Mouse (Mus musculus): Measurements from ENCODE around the gene Usp15. TPM values are rescaled to one million over a fixed set of nuclear protein-coding genes. Genes with fewer than 3 reads are reported as not detected.
A peak's percentile ranks its signal among the peaks of the same experiment; 100 is the strongest.
"Not testable (repeated sequence)": the region's sequence is repeated elsewhere in the genome, so short reads cannot be mapped to it uniquely, and the experiment has no call there.

Usp15 gene
- polyA plus RNA-seq (2015; fragmentation: Nextera tagmentation; extraction: Ambion mirVana): 58.9 and 59.2 TPM in 2 replicates

DNA sequence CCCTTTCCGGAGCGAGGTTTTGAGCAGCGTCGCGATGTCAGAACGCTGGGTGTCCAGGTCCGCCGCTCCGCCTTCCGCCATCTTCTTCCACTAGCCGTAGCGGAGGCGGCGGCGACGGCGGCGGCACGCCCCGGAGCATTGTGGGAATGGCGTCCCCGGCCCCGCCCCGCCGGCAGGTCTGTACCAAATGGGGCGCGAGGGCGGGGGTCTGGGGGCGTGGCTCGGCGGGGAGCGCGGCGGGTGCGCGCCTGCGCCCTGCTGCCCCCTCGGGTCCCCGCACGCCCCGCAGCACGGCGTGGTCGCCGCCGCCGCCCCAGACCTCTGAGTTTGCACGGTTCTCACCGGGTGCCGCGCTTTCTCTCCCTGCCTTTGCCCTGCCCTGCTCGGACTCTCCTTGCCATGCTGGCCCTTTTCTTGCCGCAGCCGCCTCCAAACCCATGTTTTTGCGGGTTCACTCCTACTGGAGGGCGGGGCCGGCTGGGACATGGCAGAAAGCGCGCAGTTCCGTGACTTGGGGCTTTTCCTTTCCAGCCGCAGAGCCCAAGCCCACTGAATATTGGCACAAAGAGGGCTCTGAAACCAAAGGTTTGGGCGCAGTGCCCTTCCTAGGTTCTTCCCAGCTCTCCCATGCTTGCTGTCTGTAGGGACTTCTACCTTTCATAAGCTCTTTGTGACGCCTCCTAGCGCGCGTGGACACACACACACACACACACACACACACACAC lies at the start of gene Usp15:
Usp15 (minus strand) TSS at position 161 of the 725 bp plus-strand sequence.
- Histone ChIP-seq H3K4me3 (replicated peaks; ENCODE audit: low read depth, low read length) (peak within 1 kb of the TSS; percentile 76), H3K36me3 (ENCODE audit: insufficient read depth, low read length) (no peaks in the 10 kb centered on the region), H3K4me2 (ENCODE audit: low read length) (peak within 1 kb of the TSS; percentile 71), H3K27me3 (ENCODE audit: insufficient read depth, low read length) (no peaks in the 10 kb centered on the region), H3K9me3 (replicated peaks; ENCODE audit: low read length) (no peaks in the 10 kb centered on the region), H3K4me1 (replicated peaks; ENCODE audit: insufficient read depth, low read length) (peaks cover 6% of the 10 kb centered on the region), H3K9ac (ENCODE audit: low read depth, low read length) (peak within 1 kb of the TSS; percentile 82), H3K27ac (peak within 1 kb of the TSS; percentile 93)
- no peak for TF ChIP-seq CTCF (IDR thresholded peaks at IDR 0.05; ENCODE audit: low read depth)
- WGBS: under 1% methylated on average over 49 of the region's 66 CpGs
- DNase-seq (ENCODE audit: low spot score) (peak; percentile 95), ATAC-seq (replicated peaks; ENCODE audit: low FRiP score, low read depth) (peak; percentile 94)

DNA sequence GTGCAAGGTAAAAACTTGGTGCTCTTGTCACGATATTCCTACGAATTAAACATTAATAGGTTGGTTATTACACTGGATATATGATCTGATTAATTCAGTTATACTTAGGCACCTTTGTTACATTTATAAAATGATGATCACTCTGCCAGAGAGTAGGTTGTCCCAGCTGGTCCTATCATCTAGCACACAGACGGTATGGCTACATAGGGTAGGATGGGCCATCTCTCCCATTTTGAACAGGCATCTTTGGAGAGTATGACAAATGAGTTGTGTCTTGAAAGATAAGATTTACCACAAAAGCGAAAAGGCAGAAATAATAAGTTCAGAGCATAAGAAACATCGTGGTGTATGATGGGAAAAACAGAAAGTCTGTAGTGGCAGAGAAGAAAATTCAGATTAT lies 32.6 kb upstream of the Usp15 start:
- no peaks in the 10 kb centered on the region for H3K9me3 ChIP-seq (replicated peaks; ENCODE audit: low read length)
- no peak overlapping the region for H3K9ac ChIP-seq (ENCODE audit: low read depth, low read length)
- H3K27me3 ChIP-seq (ENCODE audit: insufficient read depth, low read length): no peaks in the 10 kb centered on the region
- H3K36me3 ChIP-seq (ENCODE audit: insufficient read depth, low read length): no peaks in the 10 kb centered on the region
- H3K27ac ChIP-seq: no peak overlapping the region
- no peak overlapping the region for H3K4me3 ChIP-seq (replicated peaks; ENCODE audit: low read depth, low read length)
- no peak overlapping the region for H3K4me2 ChIP-seq (ENCODE audit: low read length)
- no peak for TF ChIP-seq CTCF (IDR thresholded peaks at IDR 0.05; ENCODE audit: low read depth)
- 95% methylated on average over 5 of the region's 5 CpGs for WGBS
- ATAC-seq (replicated peaks; ENCODE audit: low FRiP score, low read depth): no peak
- no peaks in the 10 kb centered on the region for H3K4me1 ChIP-seq (replicated peaks; ENCODE audit: insufficient read depth, low read length)
- no peak for DNase-seq (ENCODE audit: low spot score)

- 89% methylated on average over 5 of the region's 5 CpGs for WGBS
- Histone ChIP-seq H3K9ac (ENCODE audit: low read depth, low read length) (no peak overlapping the region), H3K9me3 (replicated peaks; ENCODE audit: low read length) (no peaks in the 10 kb centered on the region), H3K4me3 (replicated peaks; ENCODE audit: low read depth, low read length) (no peak overlapping the region), H3K4me1 (replicated peaks; ENCODE audit: insufficient read depth, low read length) (no peaks in the 10 kb centered on the region), H3K27me3 (ENCODE audit: insufficient read depth, low read length) (no peaks in the 10 kb centered on the region), H3K4me2 (ENCODE audit: low read length) (no peak overlapping the region), H3K27ac (no peak overlapping the region), H3K36me3 (ENCODE audit: insufficient read depth, low read length) (no peaks in the 10 kb centered on the region)
- no peak for DNase-seq (ENCODE audit: low spot score)
- ATAC-seq (replicated peaks; ENCODE audit: low FRiP score, low read depth): no peak
- no peak for TF ChIP-seq CTCF (IDR thresholded peaks at IDR 0.05; ENCODE audit: low read depth)
Measured at GRCm38 (mm10) chr10:123222785-123223184, 26.0 kb upstream of the Usp15 start.

- Histone ChIP-seq H3K4me2 (ENCODE audit: low read length) (no peak overlapping the region), H3K27me3 (ENCODE audit: insufficient read depth, low read length) (no peaks in the 10 kb centered on the region), H3K9me3 (replicated peaks; ENCODE audit: low read length) (no peaks in the 10 kb centered on the region), H3K4me3 (replicated peaks; ENCODE audit: low read depth, low read length) (no peak overlapping the region), H3K27ac (no peak overlapping the region), H3K4me1 (replicated peaks; ENCODE audit: insufficient read depth, low read length) (no peaks in the 10 kb centered on the region), H3K9ac (ENCODE audit: low read depth, low read length) (no peak overlapping the region), H3K36me3 (ENCODE audit: insufficient read depth, low read length) (no peaks in the 10 kb centered on the region)
- no peak for ATAC-seq (replicated peaks; ENCODE audit: low FRiP score, low read depth)
- DNase-seq (ENCODE audit: low spot score): no peak
- TF ChIP-seq CTCF (IDR thresholded peaks at IDR 0.05; ENCODE audit: low read depth): no peak
- 77% methylated on average over 8 of the region's 8 CpGs for WGBS
Measured at GRCm38 (mm10) chr10:123209517-123209916, 12.7 kb upstream of the Usp15 start.

GRCm38 (mm10) chr10:123208336-123208735 lies 11.5 kb upstream of the Usp15 start:
- Histone ChIP-seq H3K36me3 (ENCODE audit: insufficient read depth, low read length) (no peaks in the 10 kb centered on the region), H3K4me3 (replicated peaks; ENCODE audit: low read depth, low read length) (no peak overlapping the region), H3K4me1 (replicated peaks; ENCODE audit: insufficient read depth, low read length) (no peaks in the 10 kb centered on the region), H3K4me2 (ENCODE audit: low read length) (no peak overlapping the region), H3K27me3 (ENCODE audit: insufficient read depth, low read length) (no peaks in the 10 kb centered on the region), H3K9ac (ENCODE audit: low read depth, low read length) (no peak overlapping the region), H3K9me3 (replicated peaks; ENCODE audit: low read length) (no peaks in the 10 kb centered on the region), H3K27ac (no peak overlapping the region)
- 96% methylated on average over 9 of the region's 9 CpGs for WGBS
- no peak for ATAC-seq (replicated peaks; ENCODE audit: low FRiP score, low read depth)
- no peak for TF ChIP-seq CTCF (IDR thresholded peaks at IDR 0.05; ENCODE audit: low read depth)
- no peak for DNase-seq (ENCODE audit: low spot score)

DNA sequence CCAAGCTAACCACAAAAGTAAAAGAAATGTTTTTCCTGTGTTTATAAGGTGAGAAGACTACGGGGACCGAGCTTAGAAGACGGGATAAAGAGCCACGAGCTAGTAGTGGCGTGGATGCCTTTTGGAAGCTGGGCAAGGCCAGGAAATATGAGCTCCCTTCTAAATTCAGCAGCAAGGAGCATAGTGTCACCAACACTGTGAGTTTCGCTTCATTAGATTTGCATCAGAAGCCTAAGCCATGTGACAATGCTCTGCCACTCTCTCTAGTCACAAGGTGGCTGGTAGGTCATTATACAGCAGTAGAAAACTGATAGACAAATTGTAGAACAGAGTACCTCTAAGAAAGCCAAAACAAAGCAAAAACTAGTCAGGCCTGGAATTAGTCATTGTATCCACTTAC lies 9.3 kb upstream of the Usp15 start:
- Histone ChIP-seq H3K4me2 (ENCODE audit: low read length) (no peak overlapping the region), H3K9ac (ENCODE audit: low read depth, low read length) (no peak overlapping the region), H3K4me3 (replicated peaks; ENCODE audit: low read depth, low read length) (no peak overlapping the region), H3K27me3 (ENCODE audit: insufficient read depth, low read length) (no peaks in the 10 kb centered on the region), H3K4me1 (replicated peaks; ENCODE audit: insufficient read depth, low read length) (no peaks in the 10 kb centered on the region), H3K9me3 (replicated peaks; ENCODE audit: low read length) (no peaks in the 10 kb centered on the region), H3K27ac (no peak overlapping the region), H3K36me3 (ENCODE audit: insufficient read depth, low read length) (no peaks in the 10 kb centered on the region)
- no peak for ATAC-seq (replicated peaks; ENCODE audit: low FRiP score, low read depth)
- TF ChIP-seq CTCF (IDR thresholded peaks at IDR 0.05; ENCODE audit: low read depth): no peak
- DNase-seq (ENCODE audit: low spot score): no peak
- WGBS: 71% methylated on average over 6 of the region's 6 CpGs

- not testable (repeated sequence) for H3K4me1 ChIP-seq (replicated peaks; ENCODE audit: insufficient read depth, low read length); H3K9me3 ChIP-seq (replicated peaks; ENCODE audit: low read length); H3K4me3 ChIP-seq (replicated peaks; ENCODE audit: low read depth, low read length); ATAC-seq (replicated peaks; ENCODE audit: low FRiP score, low read depth); H3K27me3 ChIP-seq (ENCODE audit: insufficient read depth, low read length); H3K4me2 ChIP-seq (ENCODE audit: low read length); DNase-seq (ENCODE audit: low spot score); H3K27ac ChIP-seq; H3K36me3 ChIP-seq (ENCODE audit: insufficient read depth, low read length); H3K9ac ChIP-seq (ENCODE audit: low read depth, low read length)
- WGBS: 96% methylated on average over 3 of the region's 3 CpGs
Measured at GRCm38 (mm10) chr10:123205364-123205763, 8.6 kb upstream of the Usp15 start.
